Mouse (Mus musculus): ENCODE measurements around the gene Minos1.

DNA sequence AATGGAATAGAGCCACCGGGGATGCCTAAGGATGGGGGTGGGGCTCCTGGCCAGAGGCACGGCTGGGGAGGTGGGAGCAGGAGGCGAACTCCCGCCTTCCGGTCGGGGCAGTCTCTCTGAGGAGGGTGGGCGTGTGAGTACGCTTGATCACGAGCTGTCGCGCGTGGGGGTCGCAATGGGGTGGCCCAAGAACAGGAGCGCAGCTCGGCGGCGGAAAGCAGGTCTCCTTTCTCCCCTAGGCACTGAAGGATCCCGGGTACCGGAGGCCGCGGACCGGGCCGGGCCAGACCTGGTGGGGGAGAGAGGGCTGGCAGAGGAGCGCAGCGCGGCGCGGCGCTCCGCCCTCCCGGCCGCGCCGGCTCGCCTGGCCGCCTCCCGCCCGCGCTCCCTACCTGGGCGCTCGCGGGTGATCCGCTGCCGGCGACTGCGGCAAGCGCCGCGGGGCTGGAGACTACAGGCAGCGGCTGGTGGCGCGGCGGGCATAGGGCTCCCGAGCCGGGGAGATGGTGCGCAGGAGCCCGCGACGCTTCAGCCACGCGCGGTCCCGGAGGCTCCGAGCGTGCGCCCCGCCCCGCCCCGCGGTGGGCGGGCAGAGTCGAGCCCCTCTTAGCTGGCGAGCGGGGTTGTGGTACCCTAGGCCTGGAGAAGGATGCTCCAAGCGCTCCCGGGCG is 55.7 kb downstream of the Minos1 start, which contains the start of gene Htr6:
- TF ChIP-seq CTCF (IDR thresholded peaks at IDR 0.05; ENCODE audit: low read depth, low read length), result no peak
- TF ChIP-seq POLR2A (IDR thresholded peaks at IDR 0.05; ENCODE audit: insufficient read depth, low read length), result no peak
- no peak for TF ChIP-seq EP300 (IDR thresholded peaks at IDR 0.05; ENCODE audit: insufficient read depth, low read depth, low read length)

Measured in ES-Bruce4 (cell line).